Mouse (Mus musculus) ES-E14 (cell line): ENCODE measurements at regions not wholly inside any gene's neighbourhood (a gene's known extent, or its start where the extent isn't known, plus 50 kb on each side); places are given as distances from the start of the nearest gene placed in this dataset.

Source experiments
- DNase-seq: peaks from one replicate; pipeline ENCODE4 v3.0.0-alpha.2; 2013; ENCODE audit warnings: low read depth, low spot score
- H3K27ac ChIP-seq: 2 replicates; pipeline ENCODE4 v1.5.1; 2012; ENCODE audit warnings: low read depth, mild to moderate bottlenecking, low read length, moderate library complexity, mixed read lengths; ENCODE audit not compliant: poor library complexity, insufficient read depth, severe bottlenecking
- H3K36me3 ChIP-seq: 2 replicates; pipeline ENCODE4 v1.6.1; 2012; ENCODE audit warnings: mild to moderate bottlenecking, low read length, moderate library complexity, mixed read lengths; ENCODE audit not compliant: control insufficient read depth, poor library complexity, insufficient read depth, severe bottlenecking
- H3K4me1 ChIP-seq, 2 experiments: fragments of 150-350 bp in 1 of 2; sonication (generic) in 1 of 2; 2 replicates each; pipeline ENCODE4 v1.6.1; 2012; ENCODE audit warnings: low read length in 2 of 2, mild to moderate bottlenecking in 1 of 2, mixed read lengths in 1 of 2; ENCODE audit not compliant: control insufficient read depth in 2 of 2, insufficient read depth in 2 of 2, poor library complexity in 1 of 2
- H3K4me3 ChIP-seq, 2 experiments: fragments of 150-350 bp in 1 of 2; sonication (generic) in 1 of 2; 2 replicates each; pipeline ENCODE4 v1.5.1; 2012; ENCODE audit warnings: low read length in 2 of 2, low read depth in 1 of 2, mild to moderate bottlenecking in 1 of 2, mixed read lengths in 1 of 2; ENCODE audit not compliant: insufficient read depth in 1 of 2, poor library complexity in 1 of 2, severe bottlenecking in 1 of 2
- H3K9ac ChIP-seq: 2 replicates; pipeline ENCODE4 v1.6.1; 2012; ENCODE audit warnings: low read depth, mild to moderate bottlenecking, low read length, mixed read lengths; ENCODE audit not compliant: poor library complexity, insufficient read depth, severe bottlenecking
- H3K9me3 ChIP-seq: fragments of 150-350 bp; sonication (generic); 2 replicates; pipeline ENCODE4 v1.6.1; 2012; ENCODE audit warnings: low read depth, mild to moderate bottlenecking, low read length; ENCODE audit not compliant: control insufficient read depth, insufficient read depth
- CHD2 ChIP-seq: IDR thresholded peaks from 2 replicates; pipeline ENCODE4 v1.6.1; 2014; ENCODE audit warnings: mild to moderate bottlenecking, low read depth, low read length, inconsistent platforms
- HCFC1 ChIP-seq: IDR thresholded peaks from 2 replicates; pipeline ENCODE4 v1.6.1; 2012; ENCODE audit warnings: low read length, inconsistent platforms, borderline replicate concordance; ENCODE audit not compliant: insufficient read depth
- MAFK ChIP-seq: IDR thresholded peaks from 2 replicates; pipeline ENCODE4 v1.6.1; 2014; ENCODE audit warnings: mild to moderate bottlenecking, low read depth, low read length, inconsistent platforms; ENCODE audit not compliant: insufficient read depth
- ZC3H11A ChIP-seq: IDR thresholded peaks from 2 replicates; pipeline ENCODE4 v1.6.1; 2012; ENCODE audit warnings: low read depth, mild to moderate bottlenecking, inconsistent platforms, low read length, borderline replicate concordance
- ZNF384 ChIP-seq: IDR thresholded peaks from 2 replicates; pipeline ENCODE4 v1.6.1; 2012; ENCODE audit warnings: low read depth, low read length, inconsistent platforms
- in situ Hi-C, 2 experiments: fragments of 600-800 bp; cut with MboI; formaldehyde crosslinking; loops; one replicate each; pipeline ENCODE4 v1.15.1; 2025; ENCODE audit warnings: low sequenced_read_pairs in 2 of 2, inconsistent platforms in 1 of 2; ENCODE audit not compliant: unreplicated experiment in 2 of 2

- Histone ChIP-seq H3K4me1 (0 out of 4 replicates have a peak, but pooled peaks cover 0 to 2% of the 10 kb centered on the region in 2 experiments), H3K36me3 (no peaks in the 10 kb centered on the region), H3K27ac (no peak overlapping the region), H3K9me3 (peaks cover 7% of the 10 kb centered on the region; the same call in 1 of the 2 replicates), H3K9ac (no peak overlapping the region), H3K4me3 (no peak overlapping the region)
- DNase-seq = no peak
- in situ Hi-C loops = no loop called here
- TF ChIP-seq ZNF384 = no peak
- no peak for TF ChIP-seq HCFC1
- no peak for TF ChIP-seq ZC3H11A
- no peak for TF ChIP-seq CHD2
- TF ChIP-seq MAFK = no peak
Measured at GRCm38 (mm10) chr10:70336741-70337140, 91.8 kb downstream of the Slc16a9 start.

- H3K4me1 ChIP-seq = peaks cover 24 to 26% of the 10 kb centered on the region in 2 experiments
- peak overlapping the region; percentile 97 for H3K27ac ChIP-seq
- peak overlapping the region; percentile 52; the same call in 1 of the 2 replicates for H3K9ac ChIP-seq
- no peaks in the 10 kb centered on the region for H3K36me3 ChIP-seq
- peak; percentile 1; the same call in 1 of the 2 replicates for TF ChIP-seq HCFC1
- no peak for TF ChIP-seq ZC3H11A
- H3K9me3 ChIP-seq = no peaks in the 10 kb centered on the region
- no peak for DNase-seq
- peak overlapping the region; percentile 2 to 7; a peak in 3 of 4 replicates for H3K4me3 ChIP-seq
- in situ Hi-C loops = no loop called here
Measured at GRCm38 (mm10) chr10:70359421-70359820, 80.9 kb upstream of the Fam13c start.

- Histone ChIP-seq H3K9me3 (no peaks in the 10 kb centered on the region), H3K36me3 (no peaks in the 10 kb centered on the region), H3K4me3 (peak overlapping the region; percentile 2 to 7; a peak in 3 of 4 replicates), H3K9ac (peak overlapping the region; percentile 52; the same call in 1 of the 2 replicates), H3K4me1 (peaks cover 26% of the 10 kb centered on the region in 2 experiments), H3K27ac (peak overlapping the region; percentile 97)
- no peak for DNase-seq
- in situ Hi-C loops = no loop called here
- TF ChIP-seq CHD2 (no peak), MAFK (no peak), HCFC1 (no peak), ZNF384 (no peak), ZC3H11A (no peak)
Measured at GRCm38 (mm10) chr10:70359834-70360233, 80.4 kb upstream of the Fam13c start.

- in situ Hi-C loops = no loop called here
- H3K9ac ChIP-seq = no peak overlapping the region
- H3K4me1 ChIP-seq = peaks cover 33 to 41% of the 10 kb centered on the region in 2 experiments
- no peaks in the 10 kb centered on the region for H3K9me3 ChIP-seq
- H3K4me3 ChIP-seq = no peak overlapping the region
- no peak overlapping the region; the same call in 1 of the 2 replicates for H3K27ac ChIP-seq
- no peaks in the 10 kb centered on the region for H3K36me3 ChIP-seq
- TF ChIP-seq ZNF384 (no peak), ZC3H11A (peak; percentile 61), MAFK (no peak)
- DNase-seq = no peak
Measured at GRCm38 (mm10) chr10:70363054-70363453, 77.2 kb upstream of the Fam13c start.
